Mouse (Mus musculus) liver, adult (tissue): ENCODE data around the gene Clec18a.

Experiments used
- GATA4 ChIP-seq: IDR thresholded peaks from 2 replicates; pipeline ENCODE4 v1.6.1; 2014; ENCODE audit warnings: mild to moderate bottlenecking, low read length; ENCODE audit not compliant: insufficient replicate concordance

Gene Clec18a

GRCm38 (mm10) chr8:111056691-111057293, 35.4 kb downstream of the Clec18a start:
- no peak for TF ChIP-seq GATA4

DNA sequence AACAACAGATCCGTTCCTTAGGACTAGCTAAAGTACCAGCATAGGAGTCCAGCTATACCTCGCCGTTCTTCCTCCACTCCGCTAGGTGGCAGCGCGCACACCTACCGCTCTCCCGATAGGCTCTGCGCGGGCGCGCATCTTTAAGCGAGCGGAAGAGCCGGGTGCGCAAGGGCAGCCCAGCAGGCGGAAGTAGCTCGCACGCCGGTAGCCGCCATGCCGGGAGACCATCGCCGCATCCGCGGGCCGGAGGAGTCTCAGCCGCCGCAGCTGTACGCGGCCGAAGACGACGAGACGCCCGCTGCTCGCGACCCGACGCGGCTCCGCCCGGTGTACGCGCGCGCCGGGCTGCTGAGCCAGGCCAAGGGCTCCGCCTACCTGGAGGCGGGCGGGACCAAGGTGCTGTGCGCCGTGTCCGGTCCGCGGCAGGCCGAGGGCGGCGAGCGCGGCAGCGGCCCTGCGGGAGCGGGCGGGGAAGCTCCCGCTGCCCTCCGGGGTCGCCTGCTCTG, 36.0 kb downstream of the Clec18a start, which contains the start of gene Exosc6:
Exosc6 (plus strand) TSS at position 182 of the 506 bp plus-strand sequence.
- peak; percentile 34; the same call in 1 of the 2 replicates for TF ChIP-seq GATA4

- no peak for TF ChIP-seq GATA4
Measured at GRCm38 (mm10) chr8:111055661-111056060, 36.6 kb downstream of the Clec18a start.

DNA sequence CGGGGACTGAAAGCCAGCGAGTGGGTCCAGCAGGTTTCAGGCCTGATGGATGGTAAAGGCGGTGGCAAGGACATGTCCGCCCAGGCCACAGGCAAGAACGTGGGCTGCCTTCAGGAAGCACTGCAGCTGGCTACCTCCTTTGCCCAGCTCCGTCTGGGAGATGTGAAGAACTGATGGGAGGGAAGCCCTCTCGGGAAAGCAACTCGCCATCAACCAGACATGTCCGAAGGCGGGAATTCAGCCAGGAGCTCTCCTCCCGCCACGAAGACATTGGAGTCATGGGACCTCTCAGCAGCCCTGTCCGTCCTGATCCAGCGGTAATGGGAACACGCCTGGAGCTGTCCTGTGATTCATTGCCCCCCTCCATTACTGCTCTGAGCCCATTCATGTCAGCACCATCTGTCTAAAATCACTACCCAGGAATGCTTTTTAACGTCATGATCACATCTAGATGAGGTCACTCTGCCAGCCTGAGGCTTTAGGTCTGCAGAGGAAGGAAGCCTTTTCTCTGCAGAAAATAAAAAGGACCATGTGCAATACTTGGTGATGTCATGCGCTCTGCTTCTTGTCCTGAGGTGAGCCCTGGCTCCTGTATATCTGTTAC, 37.1 kb downstream of the Clec18a start:
- TF ChIP-seq GATA4, result no peak

- no peak for TF ChIP-seq GATA4
Measured at GRCm38 (mm10) chr8:111053827-111054518, 38.3 kb downstream of the Clec18a start.

- no peak for TF ChIP-seq GATA4
Measured at GRCm38 (mm10) chr8:111049106-111049505, 43.1 kb downstream of the Clec18a start.

- no peak for TF ChIP-seq GATA4
Measured at GRCm38 (mm10) chr8:111048694-111049093, 43.5 kb downstream of the Clec18a start.

- TF ChIP-seq GATA4, result no peak
Measured at GRCm38 (mm10) chr8:111044003-111044734, 48.1 kb downstream of the Clec18a start.

DNA sequence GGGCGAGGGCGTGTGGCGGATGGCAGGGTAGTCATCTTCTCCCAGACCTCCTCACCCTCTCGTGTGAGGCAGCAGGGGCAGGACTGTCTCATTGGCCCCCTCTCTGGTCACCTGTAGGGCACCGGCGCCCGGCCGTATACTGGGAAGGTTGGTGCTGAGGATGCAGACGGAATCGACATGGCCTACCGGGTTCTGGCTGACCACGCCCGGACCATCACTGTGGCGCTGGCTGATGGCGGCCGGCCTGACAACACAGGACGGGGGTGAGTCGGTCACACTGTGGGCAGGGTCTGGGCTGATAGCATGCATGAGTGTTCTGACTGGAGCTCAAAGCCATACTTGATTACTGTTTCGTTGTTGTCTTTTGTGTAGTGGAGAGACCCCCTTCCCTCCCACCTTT, 49.7 kb downstream of the Clec18a start:
- no peak for TF ChIP-seq GATA4

- TF ChIP-seq GATA4, result no peak
Measured at GRCm38 (mm10) chr8:111036591-111036990, 55.6 kb downstream of the Clec18a start.

GRCm38 (mm10) chr8:111034276-111034675, 58.0 kb downstream of the Clec18a start:
- TF ChIP-seq GATA4, result no peak

GRCm38 (mm10) chr8:111033482-111034215, 58.6 kb downstream of the Clec18a start:
- no peak for TF ChIP-seq GATA4

GRCm38 (mm10) chr8:111032916-111033315, 59.3 kb downstream of the Clec18a start, which contains the start of gene Aars:
TSS of gene Aars (plus strand) at chr8:111033144.
- TF ChIP-seq GATA4, result no peak

- TF ChIP-seq GATA4, result no peak
Measured at GRCm38 (mm10) chr8:111031572-111031971, 60.7 kb downstream of the Clec18a start, which contains the start of gene Ddx19b. TSS of gene Ddx19b (minus strand) at chr8:111031751.
